Mouse (Mus musculus) cerebellum, adult 2 months (tissue): Measurements from ENCODE around the gene Lin37.

Experiments
- CTCF ChIP-seq: fragments of 200-500 bp; IDR thresholded peaks from 2 replicates; pipeline ENCODE4 v1.5.1; 2011; ENCODE audit warnings: low read depth, mild to moderate bottlenecking, control low read depth, low read length, moderate library complexity, borderline replicate concordance; ENCODE audit not compliant: insufficient read depth
- POLR2A ChIP-seq: fragments of 200-500 bp; IDR thresholded peaks from 2 replicates; pipeline ENCODE4 v1.6.1; 2011; ENCODE audit warnings: low read length, control low read depth, borderline replicate concordance; ENCODE audit not compliant: insufficient read depth

DNA sequence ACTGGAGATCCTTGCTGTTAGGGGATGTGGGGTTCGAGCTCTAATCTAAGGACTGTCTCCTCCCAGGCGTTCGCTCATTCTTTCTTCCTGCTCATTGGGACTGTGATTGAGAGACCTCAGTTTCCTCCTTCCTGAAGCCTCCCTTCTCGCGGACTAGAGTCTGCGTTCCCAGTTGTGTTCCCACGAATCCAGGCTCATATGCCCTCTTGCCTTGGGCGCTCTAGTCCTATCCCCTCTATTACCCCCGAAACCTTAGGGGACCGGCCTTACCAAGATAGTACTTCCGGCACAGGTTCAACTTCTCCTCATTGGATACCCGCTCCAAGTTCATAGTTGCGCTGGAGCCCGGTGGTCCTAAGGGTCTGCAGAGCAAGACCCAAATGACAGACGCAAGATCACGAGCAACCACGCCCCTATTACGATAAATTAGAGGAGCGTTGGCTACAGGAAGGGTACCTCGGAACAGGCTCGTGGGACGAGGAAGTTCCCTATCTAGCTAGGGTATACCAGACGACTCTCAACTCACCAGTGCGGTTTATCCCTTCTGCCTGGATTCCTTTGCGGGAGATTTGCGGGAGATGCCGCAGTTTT lies 3.0 kb upstream of the Lin37 start:
- TF ChIP-seq CTCF (no peak), POLR2A (no peak)
